Mouse (Mus musculus) lung, embryonic 14.5 days (tissue): ENCODE results near the gene Lsm4. TPM values are rescaled to one million over a fixed set of nuclear protein-coding genes. Genes with fewer than 3 reads are reported as not detected.

Experiments
- ATAC-seq: fragments of 200-750 bp; cut with Nextera tagmentation; 2 replicates; pipeline ENCODE4 v1.8.0; 2017; ENCODE audit warnings: mild to moderate bottlenecking, moderate TSS enrichment, moderate library complexity; ENCODE audit not compliant: insufficient read depth
- DNase-seq: peaks from one replicate; pipeline ENCODE4 v3.0.0-alpha.2; 2015
- H3K27ac ChIP-seq: fragments of 300-500 bp; sonication (generic); 2 replicates; pipeline ENCODE4 v1.5.1; 2014; ENCODE audit warnings: low read depth, mild to moderate bottlenecking, moderate library complexity
- H3K27me3 ChIP-seq: fragments of 300-500 bp; sonication (generic); 2 replicates; pipeline ENCODE4 v1.6.1; 2014; ENCODE audit warnings: low read length, control low read depth; ENCODE audit not compliant: insufficient read depth
- H3K36me3 ChIP-seq: fragments of 300-500 bp; sonication (generic); 2 replicates; pipeline ENCODE4 v1.6.1; 2014; ENCODE audit warnings: control low read depth; ENCODE audit not compliant: insufficient read depth
- H3K4me1 ChIP-seq: fragments of 300-500 bp; sonication (generic); 2 replicates; pipeline ENCODE4 v1.6.1; 2014; ENCODE audit warnings: antibody characterized with exemption, control low read depth; ENCODE audit not compliant: insufficient read depth
- H3K4me2 ChIP-seq: fragments of 300-500 bp; sonication (generic); 2 replicates; pipeline ENCODE4 v1.6.1; 2014; ENCODE audit warnings: mild to moderate bottlenecking
- H3K4me3 ChIP-seq: fragments of 300-500 bp; sonication (generic); 2 replicates; pipeline ENCODE4 v1.5.1; 2014; ENCODE audit warnings: low read depth, low read length
- H3K9ac ChIP-seq: fragments of 300-500 bp; sonication (generic); 2 replicates; pipeline ENCODE4 v1.6.1; 2014
- H3K9me3 ChIP-seq: fragments of 300-500 bp; sonication (generic); 2 replicates; pipeline ENCODE4 v1.6.1; 2016; ENCODE audit warnings: low read depth, low read length, control low read depth
- CTCF ChIP-seq: IDR thresholded peaks from 2 replicates; pipeline ENCODE4 v1.5.1; 2016; ENCODE audit warnings: antibody characterized with exemption, low read depth
- WGBS: fragments of 180-500 bp; shearing (Covaris S2); extraction: QIAGEN DNeasy Blood & Tissue Kit; methylation state at CpG from one replicate; pipeline ENCODE4 v1.1.7; 2014; 5-methylcytosine and 5-hydroxymethylcytosine counted together
- polyA plus RNA-seq: library from polyadenylated mRNA; unstranded; fragments of >200 nt; fragmentation: Nextera tagmentation; extraction: Ambion mirVana; gene quantifications from 2 replicates; pipeline ENCODE4 v1.2.1, GENCODE M21; 2014

Lsm4 gene
- polyA plus RNA-seq, 1 experiment from 2014 or later, result 327 TPM

DNA sequence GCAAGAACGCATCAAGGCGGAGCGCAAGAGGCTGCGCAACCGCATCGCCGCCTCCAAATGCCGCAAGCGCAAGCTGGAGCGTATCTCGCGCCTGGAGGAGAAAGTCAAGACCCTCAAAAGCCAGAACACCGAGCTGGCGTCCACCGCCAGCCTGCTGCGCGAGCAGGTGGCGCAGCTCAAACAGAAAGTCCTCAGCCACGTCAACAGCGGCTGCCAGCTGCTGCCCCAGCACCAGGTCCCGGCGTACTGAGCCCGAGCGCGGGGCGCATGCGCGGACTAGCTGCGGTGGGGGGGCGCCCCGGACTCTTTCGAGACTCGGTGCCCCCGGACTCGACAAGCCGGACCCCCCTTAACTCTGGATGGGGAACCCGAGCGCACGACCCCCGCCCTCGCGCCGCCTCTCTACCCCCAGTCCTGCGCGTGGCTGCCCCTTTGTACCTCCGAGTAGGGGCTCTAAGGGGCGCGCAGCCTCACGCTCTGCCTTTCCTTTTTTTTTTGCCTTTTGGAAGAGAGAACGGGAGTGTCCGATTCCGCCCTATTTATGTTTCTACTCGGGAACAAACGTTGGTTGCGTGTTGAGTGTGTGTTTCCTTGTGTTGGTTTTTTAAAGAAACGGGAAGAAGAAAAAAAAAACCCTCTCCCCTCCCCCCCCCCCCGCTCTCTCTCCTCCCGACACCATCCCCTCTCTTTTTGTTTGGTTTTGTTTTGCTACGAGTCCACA lies 26.9 kb downstream of the Lsm4 start:
- Histone ChIP-seq H3K36me3 (peaks cover 20% of the 10 kb centered on the region), H3K9ac (peak overlapping the region; percentile 99)
- no peak for ATAC-seq

DNA sequence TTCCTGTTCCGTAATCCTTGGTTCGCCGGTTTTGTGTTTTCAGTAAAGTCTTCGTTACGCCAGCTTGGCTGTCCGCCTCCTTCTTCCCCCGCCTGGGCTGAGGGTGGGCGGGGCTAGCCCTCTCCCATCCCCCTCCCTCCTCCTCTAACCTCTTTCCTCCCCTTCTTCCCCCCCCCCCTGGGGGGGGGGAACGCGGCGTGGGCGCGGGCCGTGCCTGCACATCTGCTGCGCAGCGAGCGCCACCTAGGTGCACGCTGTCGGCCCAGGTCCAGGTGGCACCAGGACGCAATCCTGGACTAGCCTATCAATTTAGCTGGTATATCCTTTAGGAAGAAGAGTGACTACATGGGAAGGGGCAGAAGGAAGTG lies 27.5 kb downstream of the Lsm4 start:
- Histone ChIP-seq H3K36me3 (peaks cover 20% of the 10 kb centered on the region), H3K27ac (peak overlapping the region; percentile 99), H3K27me3 (no peaks in the 10 kb centered on the region), H3K9ac (peak overlapping the region; percentile 99), H3K4me3 (peak overlapping the region; percentile 97), H3K4me2 (peak overlapping the region; percentile 73), H3K9me3 (no peaks in the 10 kb centered on the region), H3K4me1 (peaks cover 21% of the 10 kb centered on the region)
- no peak; the same call in 1 of the 2 replicates for ATAC-seq
- TF ChIP-seq CTCF, result peak; percentile 83
- WGBS, result under 1% methylated on average over 20 of the region's 20 CpGs
- DNase-seq, result peak; percentile 96

More for the DNA sequence above, 26.9 kb downstream of the Lsm4 start:
- H3K27me3 ChIP-seq, result no peaks in the 10 kb centered on the region
- peak overlapping the region; percentile 73 for H3K4me2 ChIP-seq
- H3K27ac ChIP-seq, result peak overlapping the region; percentile 99
- H3K9me3 ChIP-seq, result no peaks in the 10 kb centered on the region
- WGBS, result under 1% methylated on average over 58 of the region's 59 CpGs
- no peak for TF ChIP-seq CTCF
- peak; percentile 88 for DNase-seq
- peaks cover 23% of the 10 kb centered on the region for H3K4me1 ChIP-seq
- peak overlapping the region; percentile 97 for H3K4me3 ChIP-seq

DNA sequence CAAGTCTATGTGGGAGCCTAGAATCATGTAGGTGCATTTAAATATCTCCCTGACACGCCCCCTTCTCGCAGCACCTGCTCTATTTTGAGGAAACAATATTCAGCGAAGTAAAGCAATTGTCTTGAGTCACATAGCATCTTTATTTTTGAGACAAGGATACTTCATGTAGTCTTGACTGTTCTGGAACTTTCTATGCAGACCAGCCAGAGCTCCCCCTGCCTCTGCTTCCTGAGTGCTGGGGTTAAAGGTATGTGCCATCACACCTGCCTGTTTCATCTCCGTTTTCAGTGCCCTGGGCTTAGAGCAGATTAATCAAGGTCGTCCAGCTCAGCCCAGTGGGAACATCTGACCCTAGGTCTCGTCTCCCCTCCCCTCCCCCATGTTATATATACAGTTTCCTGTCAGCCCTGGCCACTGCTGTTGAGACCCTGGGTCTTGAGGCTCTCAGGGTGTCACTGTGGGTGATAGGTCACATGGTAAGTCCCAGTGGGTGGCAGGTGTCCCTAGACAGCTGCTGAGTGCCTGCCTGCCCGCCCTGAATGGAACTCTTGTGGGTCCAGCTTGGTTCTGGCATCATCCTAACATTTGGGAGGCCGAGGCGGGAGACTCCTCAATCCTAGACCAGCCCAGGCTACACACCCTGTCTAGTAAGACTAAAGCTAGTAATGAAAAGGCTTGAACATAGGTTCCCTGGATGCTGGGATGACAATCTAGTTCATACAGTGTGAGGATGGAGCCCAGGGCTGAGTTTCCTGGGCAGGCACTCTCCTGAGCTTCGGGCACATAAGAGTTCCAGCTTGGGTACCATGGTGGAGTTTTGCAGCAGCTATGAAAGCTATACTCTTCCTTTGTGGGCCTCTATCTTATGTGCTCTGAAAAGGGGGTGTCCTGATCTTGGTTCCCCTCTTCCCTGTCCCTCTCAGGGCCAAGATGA lies 28.3 kb downstream of the Lsm4 start:
- H3K4me1 ChIP-seq, result peaks cover 14% of the 10 kb centered on the region
- peak overlapping the region; percentile 99 for H3K27ac ChIP-seq
- peak overlapping the region; percentile 73 for H3K4me2 ChIP-seq
- H3K9ac ChIP-seq, result peak overlapping the region; percentile 99
- DNase-seq, result no peak
- no peak for TF ChIP-seq CTCF
- peaks cover 20% of the 10 kb centered on the region for H3K36me3 ChIP-seq
- no peaks in the 10 kb centered on the region for H3K9me3 ChIP-seq
- no peak for ATAC-seq
- peak overlapping the region; percentile 97 for H3K4me3 ChIP-seq
- WGBS, result 48% methylated on average over 10 of the region's 10 CpGs
- H3K27me3 ChIP-seq, result no peaks in the 10 kb centered on the region

DNA sequence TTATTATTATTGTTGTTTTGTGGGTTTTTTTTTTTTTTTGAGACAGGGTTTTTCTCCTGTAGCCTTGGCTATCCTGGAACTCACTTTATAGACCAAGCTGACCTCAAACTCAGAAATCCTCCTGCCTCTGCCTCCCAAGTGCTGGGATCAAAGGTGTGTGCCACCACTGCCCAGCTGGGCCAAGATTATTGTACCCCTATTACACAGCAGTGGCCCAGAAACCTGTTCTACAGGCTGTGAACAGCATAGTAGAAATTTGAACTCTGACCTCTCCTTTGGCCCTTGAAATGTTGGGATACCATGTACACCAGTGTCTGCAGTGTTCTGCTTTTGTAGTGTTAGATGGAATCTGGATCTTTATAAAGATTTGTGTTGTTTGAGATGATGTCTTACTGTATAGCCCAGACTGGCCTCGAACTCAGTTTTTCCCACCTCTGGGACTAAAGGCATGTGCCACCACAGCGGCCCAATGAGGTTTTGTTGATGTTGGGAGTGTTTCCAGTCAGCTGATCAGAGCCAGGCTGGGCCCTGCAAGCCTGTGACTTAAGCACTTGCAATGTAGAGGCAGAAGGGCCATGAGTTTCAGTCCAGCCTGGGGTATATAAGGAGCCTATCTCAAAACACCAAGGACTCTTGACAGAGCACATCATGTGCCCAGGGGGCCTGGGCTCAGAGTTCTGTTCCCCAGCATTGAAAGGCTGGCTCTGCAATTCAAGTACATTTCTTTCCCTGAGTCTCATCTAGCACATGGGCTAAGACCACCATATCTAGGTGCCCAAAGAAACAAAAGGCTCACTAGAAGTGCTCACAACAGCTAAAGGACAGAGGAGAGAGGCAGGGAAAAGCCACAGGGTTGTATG lies 29.2 kb downstream of the Lsm4 start:
- Histone ChIP-seq H3K4me3 (no peak overlapping the region; the same call in 1 of the 2 replicates), H3K27me3 (no peaks in the 10 kb centered on the region), H3K36me3 (peaks cover 20% of the 10 kb centered on the region), H3K4me2 (no peak overlapping the region; the same call in 1 of the 2 replicates), H3K9me3 (no peaks in the 10 kb centered on the region), H3K4me1 (peaks cover 7% of the 10 kb centered on the region), H3K27ac (no peak overlapping the region), H3K9ac (no peak overlapping the region)
- 70% methylated on average over 2 of the region's 2 CpGs for WGBS
- no peak for DNase-seq
- TF ChIP-seq CTCF, result no peak
- no peak for ATAC-seq

DNA sequence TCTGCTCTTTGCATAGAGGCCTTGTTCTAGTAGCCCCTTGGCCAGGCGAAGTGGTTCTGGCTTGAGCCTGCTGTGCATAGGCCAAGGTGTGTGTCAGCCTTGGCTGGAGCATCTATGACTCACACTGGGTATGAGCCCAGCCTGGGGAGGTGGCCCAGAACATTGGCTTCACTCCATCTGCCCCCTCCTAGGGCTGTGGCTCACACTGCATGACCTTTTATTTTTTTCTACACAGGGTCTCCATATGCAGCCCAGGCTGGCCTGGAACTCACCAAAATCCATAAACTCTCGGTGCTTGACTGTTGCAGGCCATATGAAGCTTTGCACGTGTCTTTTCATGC lies 29.8 kb downstream of the Lsm4 start:
- H3K27me3 ChIP-seq, result no peaks in the 10 kb centered on the region
- no peak for TF ChIP-seq CTCF
- 82% methylated on average over 3 of the region's 3 CpGs for WGBS

GRCm38 (mm10) chr8:70703287-70703686 lies 30.2 kb downstream of the Lsm4 start, which contains the start of gene Iqcn:
TSS of gene Iqcn (plus strand) at chr8:70703457.
- 92% methylated on average over 3 of the region's 3 CpGs for WGBS
- DNase-seq (no peak), ATAC-seq (no peak)
- H3K27me3 ChIP-seq, result no peaks in the 10 kb centered on the region
- no peak within 1 kb of the TSS for H3K4me2 ChIP-seq
- H3K9me3 ChIP-seq, result no peaks in the 10 kb centered on the region
- no peak within 1 kb of the TSS for H3K9ac ChIP-seq
- TF ChIP-seq CTCF, result no peak
- H3K36me3 ChIP-seq, result peaks cover 20% of the 10 kb centered on the region
- no peaks in the 10 kb centered on the region for H3K4me1 ChIP-seq
- H3K4me3 ChIP-seq, result no peak within 1 kb of the TSS; the same call in 1 of the 2 replicates
- no peak within 1 kb of the TSS for H3K27ac ChIP-seq

More for the DNA sequence above, 29.8 kb downstream of the Lsm4 start:
- Histone ChIP-seq H3K4me2 (no peak overlapping the region), H3K36me3 (peaks cover 20% of the 10 kb centered on the region), H3K4me1 (peaks cover under 1% of the 10 kb centered on the region; the same call in 1 of the 2 replicates), H3K9ac (no peak overlapping the region), H3K4me3 (no peak overlapping the region), H3K9me3 (no peaks in the 10 kb centered on the region), H3K27ac (no peak overlapping the region)
- ATAC-seq (no peak), DNase-seq (no peak)
